Mouse (Mus musculus) cortical plate, adult 2 months (tissue): ENCODE data around the gene Arl2.

ENCODE experiments used
- CTCF ChIP-seq: fragments of 200-500 bp; IDR thresholded peaks from 2 replicates; pipeline ENCODE4 v1.5.1; 2011; ENCODE audit warnings: mild to moderate bottlenecking, control low read depth, low read length; ENCODE audit not compliant: insufficient read depth; ENCODE audit errors: extremely low read depth
- POLR2A ChIP-seq: fragments of 200-500 bp; IDR thresholded peaks from 2 replicates; pipeline ENCODE4 v1.6.1; 2011; ENCODE audit warnings: mild to moderate bottlenecking, low read length, control low read depth; ENCODE audit not compliant: insufficient read depth; ENCODE audit errors: extremely low read depth

DNA sequence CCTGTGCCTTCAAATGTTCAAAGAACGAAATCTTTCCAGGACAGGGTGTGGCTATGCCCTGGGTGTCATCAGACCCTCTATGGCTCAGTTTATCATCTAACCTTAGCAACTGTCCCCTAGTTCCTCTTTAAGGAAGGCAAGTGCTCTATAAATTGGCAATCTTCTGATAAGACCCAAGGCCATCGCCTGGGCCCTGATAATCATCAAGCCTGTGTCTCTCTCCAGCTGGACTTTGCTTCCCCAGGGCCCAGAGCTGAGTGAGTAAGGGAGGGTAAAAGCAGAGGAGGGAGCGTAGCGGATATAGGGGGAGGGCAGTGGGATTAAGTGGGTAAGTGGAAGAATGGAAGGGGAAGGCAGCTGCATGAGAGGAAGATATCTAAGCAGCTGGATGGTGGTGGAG is 36.9 kb downstream of the Arl2 start:
- TF ChIP-seq CTCF: no peak
- no peak for TF ChIP-seq POLR2A
